Mouse (Mus musculus) lung, embryonic 16.5 days (tissue): Measurements from ENCODE around the gene Isg20l2. TPM values are rescaled to one million over a fixed set of nuclear protein-coding genes. Genes with fewer than 3 reads are reported as not detected.
"Not testable (repeated sequence)": the region's sequence is repeated elsewhere in the genome, so short reads cannot be mapped to it uniquely, and the experiment has no call there.

Experiments
- ATAC-seq: fragments of 200-750 bp; cut with Nextera tagmentation; 2 replicates; pipeline ENCODE4 v1.8.0; 2017; ENCODE audit warnings: low read depth, mild to moderate bottlenecking, moderate library complexity
- H3K27ac ChIP-seq: fragments of 300-500 bp; sonication (generic); 2 replicates; pipeline ENCODE4 v1.5.1; 2014; ENCODE audit warnings: mild to moderate bottlenecking, control low read depth, low read length
- H3K27me3 ChIP-seq: fragments of 300-500 bp; sonication (generic); 2 replicates; pipeline ENCODE4 v1.6.1; 2014; ENCODE audit warnings: low read depth, low read length, mixed read lengths; ENCODE audit not compliant: control insufficient read depth, insufficient read depth
- H3K36me3 ChIP-seq: fragments of 300-500 bp; sonication (generic); 2 replicates; pipeline ENCODE4 v1.6.1; 2014; ENCODE audit warnings: low read length; ENCODE audit not compliant: control insufficient read depth, insufficient read depth
- H3K4me1 ChIP-seq: fragments of 300-500 bp; sonication (generic); replicated peaks from 2 replicates; pipeline ENCODE4 v1.6.1; 2014; ENCODE audit warnings: low read length, mixed read lengths; ENCODE audit not compliant: control insufficient read depth, insufficient read depth
- H3K4me2 ChIP-seq: fragments of 300-500 bp; sonication (generic); 2 replicates; pipeline ENCODE4 v1.6.1; 2014; ENCODE audit warnings: low read depth, low read length, control low read depth
- H3K4me3 ChIP-seq: fragments of 300-500 bp; sonication (generic); 2 replicates; pipeline ENCODE4 v1.5.1; 2014; ENCODE audit warnings: mild to moderate bottlenecking, low read length, control low read depth
- H3K9ac ChIP-seq: fragments of 300-500 bp; sonication (generic); 2 replicates; pipeline ENCODE4 v1.6.1; 2014; ENCODE audit warnings: low read length, control low read depth
- H3K9me3 ChIP-seq: fragments of 300-500 bp; sonication (generic); 2 replicates; pipeline ENCODE4 v1.6.1; 2016; ENCODE audit warnings: low read length; ENCODE audit not compliant: control insufficient read depth
- WGBS: fragments of 180-500 bp; shearing (Covaris S2); extraction: QIAGEN DNeasy Blood & Tissue Kit; methylation state at CpG from one replicate; pipeline ENCODE4 v1.1.7; 2014; 5-methylcytosine and 5-hydroxymethylcytosine counted together
- polyA plus RNA-seq: library from polyadenylated mRNA; unstranded; fragments of >200 nt; fragmentation: Nextera tagmentation; extraction: Ambion mirVana; gene quantifications from 2 replicates; pipeline ENCODE4 v1.2.1, GENCODE M21; 2015

The Isg20l2 gene
- polyA plus RNA-seq, result 50.3 and 54.8 TPM in 2 replicates

DNA sequence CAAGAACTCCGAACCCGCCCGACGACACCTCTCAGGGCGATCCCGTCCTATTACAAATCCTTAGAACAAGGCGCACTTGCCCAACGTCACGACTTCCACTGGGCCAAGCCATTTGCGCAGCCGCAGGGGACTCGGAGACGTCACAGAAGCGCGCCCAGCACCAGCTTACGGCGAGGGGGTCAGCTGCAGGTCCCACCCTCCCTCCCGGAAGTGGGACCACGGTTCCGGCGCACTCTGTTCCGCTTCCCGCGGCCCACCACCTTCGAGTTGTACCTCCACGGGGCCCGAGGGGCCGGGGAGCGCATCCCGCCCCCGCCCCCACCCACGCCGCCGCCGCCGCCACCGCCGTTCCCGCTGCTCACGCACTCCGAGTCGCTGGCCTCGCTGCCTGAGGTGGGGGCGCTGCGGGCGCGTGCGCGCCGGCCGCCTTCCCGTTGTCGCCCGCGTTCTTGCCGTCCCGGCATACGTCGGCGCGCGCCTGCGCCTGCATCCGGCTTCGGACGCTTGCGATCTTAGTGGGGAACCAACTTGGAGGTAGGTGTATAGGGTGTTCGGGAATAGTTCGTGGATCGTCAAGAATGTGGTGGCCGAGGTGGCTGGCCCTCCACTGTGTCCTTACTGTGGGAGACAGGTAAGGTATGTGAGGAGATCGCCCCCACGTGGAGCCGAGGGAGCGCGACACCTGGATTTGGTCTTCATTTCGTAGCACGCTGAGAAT lies at the start of gene Isg20l2, which contains the start of gene Rrnad1:
Gene Isg20l2, plus strand, starts transcription at position 237 of the 718 bp plus-strand sequence.
Gene Rrnad1, minus strand, starts transcription at position 640 of the 718 bp plus-strand sequence.
- H3K4me2 ChIP-seq, result peak within 1 kb of the TSS; percentile 62
- H3K27ac ChIP-seq, result peak within 1 kb of the TSS; percentile 81
- peaks cover 15% of the 10 kb centered on the region for H3K36me3 ChIP-seq
- H3K9ac ChIP-seq, result peak within 1 kb of the TSS; percentile 92
- H3K4me1 ChIP-seq, result peaks cover 15% of the 10 kb centered on the region
- H3K9me3 ChIP-seq, result no peaks in the 10 kb centered on the region
- peak within 1 kb of the TSS; percentile 90 for H3K4me3 ChIP-seq
- peak; percentile 99 for ATAC-seq
- 0% methylated on average over 72 of the region's 78 CpGs for WGBS
- H3K27me3 ChIP-seq, result no peaks in the 10 kb centered on the region

DNA sequence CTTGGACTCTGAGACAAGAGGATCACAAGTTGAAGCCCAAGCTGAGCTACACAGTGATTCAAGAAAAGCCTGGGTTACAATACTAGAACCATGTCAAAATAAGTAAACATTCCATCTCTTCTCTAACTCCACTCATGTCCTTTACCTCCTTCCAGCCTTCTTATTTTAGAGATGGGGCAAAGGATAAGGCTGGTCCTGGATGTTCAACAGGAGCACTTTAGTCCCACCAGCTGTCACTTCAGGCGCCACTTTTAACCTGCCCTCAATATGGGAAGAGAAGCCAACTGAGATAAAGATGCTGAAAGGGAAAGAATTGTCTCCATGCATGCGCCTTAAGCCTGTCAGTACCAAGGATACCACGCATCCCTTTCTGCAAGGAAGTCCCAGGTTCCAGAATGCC lies 45.8 kb upstream of the Isg20l2 start:
- peaks cover 9% of the 10 kb centered on the region for H3K36me3 ChIP-seq
- peak overlapping the region; percentile 93 for H3K27ac ChIP-seq
- no peaks in the 10 kb centered on the region for H3K27me3 ChIP-seq
- peaks cover 6% of the 10 kb centered on the region; the same call in 1 of the 2 replicates for H3K9me3 ChIP-seq
- H3K9ac ChIP-seq, result peak overlapping the region; percentile 98
- H3K4me3 ChIP-seq, result peak overlapping the region; percentile 100
- peak overlapping the region; percentile 97 for H3K4me2 ChIP-seq
- WGBS, result 3% methylated on average over 3 of the region's 3 CpGs
- no peak for ATAC-seq
- peaks cover 16% of the 10 kb centered on the region for H3K4me1 ChIP-seq

DNA sequence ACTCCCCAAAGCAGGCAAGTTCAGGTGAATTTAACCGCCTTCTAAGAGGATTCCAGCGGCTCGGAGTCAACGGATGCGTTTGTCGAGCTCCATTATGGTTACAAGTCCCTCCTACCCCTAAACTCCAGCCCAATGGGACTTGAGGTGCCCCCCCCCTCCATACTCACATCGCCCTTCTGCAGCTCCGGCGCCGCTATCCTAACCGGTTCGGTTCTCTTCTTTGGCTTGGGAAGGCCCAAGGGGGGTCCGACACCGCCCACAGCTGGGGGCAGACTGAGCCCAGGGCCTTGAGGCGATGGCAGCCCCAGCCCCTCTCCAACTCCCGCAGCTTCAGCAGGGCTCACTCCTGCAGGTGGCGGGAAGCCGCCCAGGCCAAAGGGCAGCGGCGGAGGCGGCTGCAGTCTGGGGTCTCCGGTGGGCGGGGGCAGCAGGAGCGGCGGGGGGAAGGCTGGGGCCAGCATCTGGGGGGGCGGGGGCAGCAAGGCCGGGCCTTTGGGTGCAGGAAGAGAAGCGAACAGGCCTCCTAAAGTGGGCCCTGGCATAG lies 45.3 kb upstream of the Isg20l2 start:
- Histone ChIP-seq H3K27me3 (no peaks in the 10 kb centered on the region), H3K9ac (peak overlapping the region; percentile 98), H3K4me2 (peak overlapping the region; percentile 97), H3K27ac (peak overlapping the region; percentile 93), H3K4me1 (peaks cover 16% of the 10 kb centered on the region), H3K9me3 (peaks cover 6% of the 10 kb centered on the region; the same call in 1 of the 2 replicates), H3K4me3 (peak overlapping the region; percentile 100), H3K36me3 (peaks cover 8% of the 10 kb centered on the region)
- ATAC-seq, result peak; percentile 2; the same call in 1 of the 2 replicates
- WGBS, result 0% methylated on average over 24 of the region's 28 CpGs

DNA sequence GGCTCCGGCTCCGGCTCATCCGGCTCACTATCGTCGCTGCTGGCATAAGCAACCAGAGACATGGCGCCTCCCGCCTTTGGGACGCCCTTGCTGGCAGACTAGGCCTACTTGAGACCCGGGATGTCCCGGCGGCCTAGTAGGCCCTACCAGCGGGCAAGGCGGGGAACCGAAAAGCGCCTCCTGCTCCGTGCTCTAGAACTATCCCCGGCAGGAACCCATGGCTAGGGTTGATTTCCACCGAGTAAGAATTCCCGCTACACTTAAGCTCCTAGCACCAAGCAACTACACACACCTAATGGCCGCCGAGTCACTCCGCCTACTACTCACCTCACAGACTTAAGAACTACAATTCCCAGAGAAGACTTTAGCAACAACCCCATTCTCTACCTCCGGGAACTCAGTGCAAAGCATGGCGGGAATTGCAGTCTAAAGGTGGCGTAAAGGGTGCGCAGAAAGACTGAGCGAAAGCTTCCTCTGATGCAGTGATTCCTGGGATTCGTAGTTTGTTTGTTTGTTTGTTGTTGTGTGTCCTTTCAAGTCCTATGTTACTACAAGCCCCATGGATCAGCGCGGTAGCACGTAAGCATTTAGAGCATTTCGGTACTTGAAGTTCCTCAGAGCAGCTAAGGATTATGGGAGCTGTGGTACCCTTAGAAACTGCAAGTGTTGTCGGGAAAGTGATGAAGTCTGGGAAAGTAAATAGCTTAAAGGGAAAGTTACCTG lies 44.7 kb upstream of the Isg20l2 start, which contains the start of gene Prcc:
Gene Prcc, minus strand, starts transcription at position 328 of the 723 bp plus-strand sequence.
- Histone ChIP-seq H3K4me3 (peak within 1 kb of the TSS; percentile 100), H3K4me2 (peak within 1 kb of the TSS; percentile 97), H3K27ac (peak within 1 kb of the TSS; percentile 93), H3K4me1 (peaks cover 16% of the 10 kb centered on the region), H3K9me3 (peaks cover 6% of the 10 kb centered on the region; the same call in 1 of the 2 replicates), H3K36me3 (peaks cover 6% of the 10 kb centered on the region), H3K27me3 (no peaks in the 10 kb centered on the region), H3K9ac (peak within 1 kb of the TSS; percentile 98)
- ATAC-seq, result peak; percentile 98
- under 1% methylated on average over 33 of the region's 33 CpGs for WGBS

DNA sequence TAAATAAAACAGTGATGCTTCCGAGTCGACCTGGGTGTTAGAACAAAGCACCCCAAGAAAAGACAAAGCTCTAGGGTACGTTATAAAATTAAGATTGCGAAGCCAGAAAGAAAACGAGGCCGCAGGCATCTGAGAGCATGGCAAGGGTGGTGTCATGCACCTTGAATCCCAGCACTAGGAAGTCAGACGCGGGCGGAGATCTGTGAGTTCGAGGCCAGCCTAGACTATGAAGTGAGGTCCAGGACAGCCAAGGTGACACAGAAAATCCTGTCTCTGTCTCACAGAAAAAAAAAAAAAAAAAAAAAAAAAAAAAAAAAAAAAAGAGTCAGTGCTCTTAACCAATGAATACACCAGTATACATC lies 44.1 kb upstream of the Isg20l2 start:
- H3K36me3 ChIP-seq, result peaks cover 2% of the 10 kb centered on the region; the same call in 1 of the 2 replicates
- peak; percentile 13 for ATAC-seq
- H3K27me3 ChIP-seq, result no peaks in the 10 kb centered on the region
- 8% methylated on average over 10 of the region's 10 CpGs for WGBS
- H3K9ac ChIP-seq, result peak overlapping the region; percentile 55
- peaks cover 16% of the 10 kb centered on the region for H3K4me1 ChIP-seq
- peak overlapping the region; percentile 44 for H3K4me2 ChIP-seq
- peaks cover 6% of the 10 kb centered on the region; the same call in 1 of the 2 replicates for H3K9me3 ChIP-seq
- no peak overlapping the region for H3K27ac ChIP-seq
- peak overlapping the region; percentile 100 for H3K4me3 ChIP-seq

DNA sequence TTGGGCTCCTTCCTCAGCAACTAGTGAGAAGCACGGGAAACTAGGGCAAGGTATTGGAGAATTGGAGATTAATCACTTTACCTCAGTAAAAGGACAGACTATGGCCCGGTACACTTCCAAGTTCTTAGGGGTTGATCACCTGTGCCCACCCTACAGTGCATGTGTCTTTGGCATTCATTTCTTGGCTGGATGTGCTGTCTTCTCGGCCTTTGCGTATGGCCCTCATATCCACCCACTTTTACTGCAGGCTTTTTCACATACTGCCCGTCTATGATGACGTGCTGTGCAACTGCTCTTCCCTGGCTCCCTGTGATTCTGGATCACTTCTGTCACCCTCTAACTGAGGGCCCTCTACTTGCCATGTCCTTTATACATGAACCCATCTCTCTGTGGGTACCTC lies 43.7 kb upstream of the Isg20l2 start:
- no peaks in the 10 kb centered on the region for H3K27me3 ChIP-seq
- peak overlapping the region; percentile 55 for H3K9ac ChIP-seq
- H3K36me3 ChIP-seq, result no peaks in the 10 kb centered on the region
- peak overlapping the region; percentile 44 for H3K4me2 ChIP-seq
- WGBS, result 85% methylated on average over 6 of the region's 6 CpGs
- no peak overlapping the region for H3K27ac ChIP-seq
- ATAC-seq, result no peak
- H3K9me3 ChIP-seq, result peaks cover 6% of the 10 kb centered on the region; the same call in 1 of the 2 replicates
- peak overlapping the region; percentile 100 for H3K4me3 ChIP-seq
- peaks cover 16% of the 10 kb centered on the region for H3K4me1 ChIP-seq

DNA sequence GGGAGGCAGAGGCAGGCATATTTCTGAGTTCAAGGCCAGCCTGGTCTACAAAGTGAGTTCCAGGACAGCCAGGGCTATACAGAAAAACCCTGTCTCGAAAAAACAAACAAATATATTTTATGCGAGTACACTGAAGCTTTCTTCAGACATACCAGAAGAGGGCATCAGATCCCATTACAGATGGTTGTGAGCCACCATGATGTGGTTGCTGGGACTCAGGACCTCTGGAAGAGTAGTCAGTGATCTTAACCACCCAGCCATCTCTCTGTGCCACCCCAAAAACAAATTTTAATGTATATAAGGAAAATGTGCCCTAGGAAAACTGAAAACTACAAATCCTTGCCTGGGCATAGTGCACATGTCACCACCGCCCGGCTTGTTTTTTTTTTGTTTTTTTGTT lies 42.7 kb upstream of the Isg20l2 start:
- H3K27ac ChIP-seq, ATAC-seq, H3K4me3 ChIP-seq, H3K27me3 ChIP-seq, H3K4me2 ChIP-seq, H3K9me3 ChIP-seq, H3K9ac ChIP-seq, H3K36me3 ChIP-seq: not testable (repeated sequence)
- H3K4me1 ChIP-seq, result peaks cover 16% of the 10 kb centered on the region
- WGBS, result 83% methylated on average over 4 of the region's 4 CpGs

DNA sequence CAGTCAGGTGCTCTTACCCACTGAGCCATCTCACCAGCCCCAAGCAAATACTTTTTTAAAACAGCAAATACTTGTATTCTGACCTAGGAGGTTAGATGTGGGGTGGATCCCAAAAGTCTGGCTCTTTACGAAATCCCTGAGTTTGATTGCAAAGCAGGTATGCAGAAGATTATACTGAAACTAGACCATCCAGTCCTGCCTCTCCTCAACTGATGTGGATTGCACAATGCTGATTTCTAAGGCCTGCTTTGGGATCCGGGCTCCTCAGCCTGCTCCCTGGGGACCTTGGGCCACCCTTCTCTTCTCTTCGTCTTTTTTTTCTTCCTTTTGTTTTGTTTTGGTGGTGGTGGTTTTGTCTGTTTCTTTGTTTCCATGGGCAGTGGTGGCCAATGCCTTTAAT lies 38.6 kb upstream of the Isg20l2 start:
- Histone ChIP-seq H3K9me3 (peaks cover 6% of the 10 kb centered on the region; the same call in 1 of the 2 replicates), H3K27ac (no peak overlapping the region), H3K36me3 (no peaks in the 10 kb centered on the region), H3K4me1 (no peaks in the 10 kb centered on the region), H3K9ac (no peak overlapping the region), H3K4me3 (no peak overlapping the region), H3K4me2 (no peak overlapping the region), H3K27me3 (no peaks in the 10 kb centered on the region)
- WGBS, result 58% methylated on average over 3 of the region's 3 CpGs
- ATAC-seq, result no peak
